Mouse (Mus musculus) limb, embryonic 14.5 days (tissue): Measurements from ENCODE around the gene Ticam1. TPM values are rescaled to one million over a fixed set of nuclear protein-coding genes. Genes with fewer than 3 reads are reported as not detected.

Source experiments
- ATAC-seq: fragments of 200-750 bp; cut with Nextera tagmentation; 2 replicates; pipeline ENCODE4 v1.8.0; 2017; ENCODE audit warnings: low read depth, moderate number of reproducible peaks, moderate TSS enrichment; ENCODE audit not compliant: low FRiP score
- DNase-seq: peaks from one replicate; pipeline ENCODE4 v3.0.0-alpha.2; 2015; ENCODE audit warnings: low spot score
- H3K27ac ChIP-seq: fragments of 300-500 bp; sonication (generic); replicated peaks from 2 replicates; pipeline ENCODE4 v1.5.1; 2014; ENCODE audit warnings: low read depth, mild to moderate bottlenecking, low read length, moderate library complexity, mixed read lengths
- H3K27me3 ChIP-seq: fragments of 300-500 bp; sonication (generic); 2 replicates; pipeline ENCODE4 v1.6.1; 2014; ENCODE audit warnings: low read length, mixed read lengths; ENCODE audit not compliant: control insufficient read depth, insufficient read depth
- H3K36me3 ChIP-seq: fragments of 300-500 bp; sonication (generic); 2 replicates; pipeline ENCODE4 v1.6.1; 2014; ENCODE audit warnings: mild to moderate bottlenecking, low read length, moderate library complexity, mixed read lengths; ENCODE audit not compliant: control insufficient read depth, insufficient read depth
- H3K4me1 ChIP-seq: fragments of 300-500 bp; sonication (generic); 2 replicates; pipeline ENCODE4 v1.6.1; 2014; ENCODE audit warnings: antibody characterized with exemption, low read length, mixed read lengths; ENCODE audit not compliant: control insufficient read depth, insufficient read depth
- H3K4me2 ChIP-seq: fragments of 300-500 bp; sonication (generic); replicated peaks from 2 replicates; pipeline ENCODE4 v1.6.1; 2014; ENCODE audit warnings: low read depth, mild to moderate bottlenecking, low read length, moderate library complexity; ENCODE audit not compliant: severe bottlenecking
- H3K4me3 ChIP-seq: fragments of 300-500 bp; sonication (generic); replicated peaks from 2 replicates; pipeline ENCODE4 v1.5.1; 2014; ENCODE audit warnings: low read length
- H3K9ac ChIP-seq: fragments of 300-500 bp; sonication (generic); 2 replicates; pipeline ENCODE4 v1.6.1; 2014; ENCODE audit warnings: mild to moderate bottlenecking, low read depth, low read length, moderate library complexity; ENCODE audit not compliant: severe bottlenecking
- H3K9me3 ChIP-seq: fragments of 300-500 bp; sonication (generic); 2 replicates; pipeline ENCODE4 v1.6.1; 2016; ENCODE audit warnings: low read length; ENCODE audit not compliant: control insufficient read depth
- POLR2A ChIP-seq: fragments of 200-500 bp; IDR thresholded peaks from 2 replicates; pipeline ENCODE4 v1.8.0; 2012; ENCODE audit warnings: inconsistent platforms, mild to moderate bottlenecking, moderate library complexity, borderline replicate concordance; ENCODE audit not compliant: insufficient read depth, insufficient read length; ENCODE audit errors: extremely low read depth
- WGBS: fragments of 180-500 bp; shearing (Covaris S2); extraction: QIAGEN DNeasy Blood & Tissue Kit; methylation state at CpG from one replicate; pipeline ENCODE4 v1.1.7; 2014; 5-methylcytosine and 5-hydroxymethylcytosine counted together
- polyA plus RNA-seq, 2 experiments: library from polyadenylated mRNA; depleted of rRNA in 1 of 2; stranded (reverse) in 1 of 2; unstranded in 1 of 2; fragments of >200 nt; fragmentation: Nextera tagmentation in 1 of 2; extraction: Ambion mirVana in 1 of 2; gene quantifications; 2 replicates each; pipeline versions ENCODE4 v1.2.1 to v1.2.3; 2012 to 2014

Ticam1 gene
- polyA plus RNA-seq, 2 experiments, result 8.7 to 12.5 TPM

- DNase-seq (no peak), ATAC-seq (no peak)
- WGBS, result 65% methylated on average over 1 of the region's 1 CpGs
- H3K4me3 ChIP-seq, result no peak overlapping the region
- H3K9ac ChIP-seq, result no peak overlapping the region
- no peak overlapping the region for H3K4me2 ChIP-seq
- no peak overlapping the region for H3K27ac ChIP-seq
- peaks cover 26% of the 10 kb centered on the region for H3K4me1 ChIP-seq
- TF ChIP-seq POLR2A, result no peak
- H3K36me3 ChIP-seq, result no peaks in the 10 kb centered on the region
- H3K9me3 ChIP-seq, result no peaks in the 10 kb centered on the region
- no peaks in the 10 kb centered on the region for H3K27me3 ChIP-seq
These were observed 16.7 kb upstream of the Ticam1 start for GRCm38 (mm10) chr17:56293291-56293690.

DNA sequence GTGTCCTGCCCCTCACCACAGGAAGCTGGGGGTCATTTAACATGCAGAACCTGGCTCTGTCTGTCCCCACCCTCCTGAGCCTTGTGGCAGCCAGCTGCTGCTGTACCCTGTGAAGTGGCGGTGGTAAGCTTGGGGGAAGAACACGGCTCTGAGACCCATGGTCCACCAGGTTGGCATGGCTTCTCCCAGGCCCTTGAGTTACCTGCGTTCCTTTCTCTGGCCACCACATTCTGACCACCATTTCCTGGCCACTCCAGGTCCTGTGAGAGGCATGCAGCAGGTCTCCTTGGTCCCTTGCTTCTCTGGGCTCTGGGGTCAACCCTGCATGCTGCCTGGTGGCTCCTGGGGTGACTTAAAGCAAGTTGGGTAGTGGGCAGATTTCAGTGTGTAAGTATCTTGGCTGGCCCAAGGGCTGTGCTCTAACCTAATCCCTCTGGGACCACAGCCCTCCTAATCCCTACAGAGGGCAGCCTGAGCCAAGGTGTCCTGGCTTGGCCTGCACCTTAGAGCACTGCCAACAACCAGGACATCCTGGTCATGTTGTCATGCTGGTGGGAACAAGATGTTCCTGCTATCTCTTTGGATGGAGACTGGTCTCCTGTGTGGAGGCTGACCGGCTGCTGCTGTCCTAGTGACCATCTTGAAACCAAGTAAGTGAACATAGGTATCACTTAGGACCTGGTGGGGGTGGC, 16.1 kb upstream of the Ticam1 start, which contains the start of gene Plin3:
TSS of gene Plin3 (minus strand) at position 343 of the 692 bp plus-strand sequence.
- TF ChIP-seq POLR2A, result no peak
- ATAC-seq, result no peak
- Histone ChIP-seq H3K36me3 (no peaks in the 10 kb centered on the region), H3K4me1 (peaks cover 32% of the 10 kb centered on the region), H3K27me3 (no peaks in the 10 kb centered on the region), H3K27ac (peak within 1 kb of the TSS; percentile 92), H3K9me3 (no peaks in the 10 kb centered on the region), H3K4me3 (0 out of 2 replicates have a peak within 1 kb of the TSS, but pooled peaks have one; percentile 57), H3K9ac (peak within 1 kb of the TSS; percentile 68; the same call in 1 of the 2 replicates), H3K4me2 (no peak within 1 kb of the TSS; the same call in 1 of the 2 replicates)
- 89% methylated on average over 4 of the region's 4 CpGs for WGBS
- DNase-seq, result no peak

- H3K27me3 ChIP-seq, result no peaks in the 10 kb centered on the region
- H3K4me1 ChIP-seq, result peaks cover 33% of the 10 kb centered on the region
- H3K36me3 ChIP-seq, result peaks cover 2% of the 10 kb centered on the region
- H3K9ac ChIP-seq, result peak overlapping the region; percentile 68; the same call in 1 of the 2 replicates
- no peak for TF ChIP-seq POLR2A
- 57% methylated on average over 7 of the region's 7 CpGs for WGBS
- ATAC-seq, result no peak
- peak overlapping the region; percentile 92 for H3K27ac ChIP-seq
- no peaks in the 10 kb centered on the region for H3K9me3 ChIP-seq
- H3K4me3 ChIP-seq, result 0 out of 2 replicates have a peak overlapping the region, but pooled peaks have one; percentile 57
- H3K4me2 ChIP-seq, result peak overlapping the region; percentile 71
- no peak for DNase-seq
These were observed 15.4 kb upstream of the Ticam1 start for GRCm38 (mm10) chr17:56291826-56292475.

DNA sequence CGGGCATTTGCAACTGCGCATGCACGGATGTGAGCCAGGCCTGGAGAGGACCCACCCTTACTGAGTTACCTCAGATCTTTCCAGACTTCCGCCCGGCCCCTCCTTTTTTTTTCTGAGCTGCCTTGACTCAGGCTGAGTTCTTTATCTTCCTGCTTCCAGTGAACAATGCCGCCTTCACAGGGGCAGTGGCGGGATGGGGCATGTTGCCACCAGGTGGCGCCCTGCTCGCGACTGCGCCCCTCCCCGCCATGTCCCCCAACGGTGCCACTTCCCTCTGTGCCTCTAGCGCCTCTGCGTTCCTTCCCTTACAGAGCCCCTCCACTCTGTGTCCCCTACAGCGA, 14.6 kb upstream of the Ticam1 start:
- Histone ChIP-seq H3K4me3 (peak overlapping the region; percentile 57), H3K36me3 (peaks cover 10% of the 10 kb centered on the region), H3K4me2 (peak overlapping the region; percentile 71), H3K9me3 (no peaks in the 10 kb centered on the region), H3K4me1 (peaks cover 33% of the 10 kb centered on the region), H3K27ac (peak overlapping the region; percentile 92), H3K27me3 (no peaks in the 10 kb centered on the region), H3K9ac (peak overlapping the region; percentile 68)
- TF ChIP-seq POLR2A, result no peak
- 2% methylated on average over 14 of the region's 16 CpGs for WGBS
- DNase-seq (peak; percentile 89), ATAC-seq (peak; percentile 88)

DNA sequence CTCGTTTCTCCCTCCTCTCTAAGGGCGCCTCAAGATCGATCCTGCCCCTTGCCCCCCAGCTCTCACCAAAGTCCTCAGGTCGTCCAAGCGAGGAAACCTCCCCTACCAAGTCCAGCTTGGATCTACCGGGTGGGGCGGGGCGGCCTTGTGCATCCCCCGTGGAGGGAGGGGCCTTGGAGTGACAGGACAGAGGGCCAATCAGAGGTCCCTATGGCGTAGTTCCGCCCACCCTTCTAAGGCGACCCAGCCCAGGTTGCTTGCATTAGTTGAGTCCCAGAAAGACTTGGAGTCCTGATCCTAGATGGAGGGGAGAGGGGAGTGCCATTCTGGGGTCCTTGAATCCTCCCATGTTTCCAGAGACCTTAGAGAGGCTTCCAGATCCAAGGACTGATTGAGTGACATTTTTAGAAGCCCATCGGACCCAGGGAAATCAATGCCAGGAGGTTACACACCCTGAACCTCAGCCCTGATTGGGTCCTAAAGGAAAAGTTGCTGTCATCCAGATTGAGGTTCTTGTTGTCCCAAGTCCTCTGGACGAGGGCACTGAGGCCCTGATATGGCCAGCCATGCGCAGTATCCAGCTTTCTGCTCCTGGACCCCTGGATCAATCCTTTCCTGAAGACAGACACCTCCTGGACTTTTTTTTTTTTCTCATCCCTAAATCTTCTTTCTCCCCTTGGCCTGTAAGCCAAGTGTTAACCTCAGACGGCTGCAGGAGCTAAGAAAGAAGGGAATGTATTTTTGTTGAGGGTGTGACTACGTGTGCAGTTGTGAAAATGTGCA, 14.0 kb upstream of the Ticam1 start:
- H3K4me3 ChIP-seq, result peak overlapping the region; percentile 57
- peak overlapping the region; percentile 92 for H3K27ac ChIP-seq
- peak overlapping the region; percentile 71 for H3K4me2 ChIP-seq
- H3K4me1 ChIP-seq, result peaks cover 33% of the 10 kb centered on the region
- H3K27me3 ChIP-seq, result no peaks in the 10 kb centered on the region
- peak; percentile 54; the same call in 1 of the 2 replicates for TF ChIP-seq POLR2A
- peak overlapping the region; percentile 68 for H3K9ac ChIP-seq
- WGBS, result 5% methylated on average over 17 of the region's 17 CpGs
- H3K9me3 ChIP-seq, result no peaks in the 10 kb centered on the region
- ATAC-seq, result peak; percentile 90
- peak; percentile 98 for DNase-seq
- H3K36me3 ChIP-seq, result peaks cover 15% of the 10 kb centered on the region
